8 mouse cellular contexts compared by ENCODE assay signal in genomic region chr8:106935899-106936477, GRCm38 (mm10). TPM values are rescaled to one million over a fixed set of nuclear protein-coding genes. Genes with fewer than 3 reads are reported as not detected.
DNase-seq lines count a peak whose midpoint lies in the region; ATAC-seq and TF ChIP-seq lines count a peak whose summit lies in the region.

No protein-coding gene starts in this region.

- H3K4me3 ChIP-seq in ES-Bruce4 (ENCODE audit: low read depth, low read length) = peak overlapping the region; percentile 90
- H3K4me3 ChIP-seq in bone marrow macrophage, adult 2 months (ENCODE audit: insufficient read depth, low read length) = peak overlapping the region; percentile 93
- peak overlapping the region; percentile 69 for H3K4me3 ChIP-seq in forebrain, embryonic 12.5 days (replicated peaks)
- H3K4me3 ChIP-seq in hindbrain, embryonic 11.5 days (ENCODE audit: low read depth, low read length) = peak overlapping the region; percentile 90

- no peak for DNase-seq in hindbrain, embryonic 11.5 days (ENCODE audit: low spot score)
- peak; percentile 32 to 53 for DNase-seq in layer of hippocampus, postnatal 10 days (ENCODE audit: low spot score in 2 of 2)
- peak; percentile 64 for DNase-seq in lung, postnatal 36 days
- peak; percentile 70 for DNase-seq in retina, postnatal 1 day
- peak; percentile 64 for DNase-seq in urinary bladder, adult 2 months (ENCODE audit: low spot score)

- TF ChIP-seq CTCF in ES-Bruce4 (IDR thresholded peaks at IDR 0.05; ENCODE audit: low read depth, low read length) = no peak
- no peak for TF ChIP-seq CTCF in bone marrow macrophage, adult 2 months (IDR thresholded peaks at IDR 0.05; ENCODE audit: low read depth, low read length)

- WGBS in forebrain, embryonic 12.5 days = under 1% methylated on average over 75 of the region's 76 CpGs
- under 1% methylated on average over 57 of the region's 76 CpGs for WGBS in hindbrain, embryonic 11.5 days

- H3K4me2 ChIP-seq in forebrain, embryonic 12.5 days = peak overlapping the region; percentile 78
- H3K4me2 ChIP-seq in hindbrain, embryonic 11.5 days (replicated peaks; ENCODE audit: low read depth, low read length) = peak overlapping the region; percentile 81

- H3K36me3 ChIP-seq in ES-Bruce4 (ENCODE audit: control insufficient read depth, insufficient read depth, low read length, poor library complexity, severe bottlenecking) = peaks cover 21% of the 10 kb centered on the region
- no peaks in the 10 kb centered on the region for H3K36me3 ChIP-seq in forebrain, embryonic 12.5 days (replicated peaks)
- no peaks in the 10 kb centered on the region for H3K36me3 ChIP-seq in hindbrain, embryonic 11.5 days (ENCODE audit: control insufficient read depth, insufficient read depth, low read length)

- H3K4me1 ChIP-seq in ES-Bruce4 (ENCODE audit: control insufficient read depth, insufficient read depth, low read length) = peaks cover 2% of the 10 kb centered on the region
- H3K4me1 ChIP-seq in bone marrow macrophage, adult 2 months (ENCODE audit: control insufficient read depth, insufficient read depth, low read length) = peaks cover 32% of the 10 kb centered on the region
- H3K4me1 ChIP-seq in forebrain, embryonic 12.5 days = peaks cover 31% of the 10 kb centered on the region
- H3K4me1 ChIP-seq in hindbrain, embryonic 11.5 days (replicated peaks; ENCODE audit: control insufficient read depth, insufficient read depth, low read length) = peaks cover 5% of the 10 kb centered on the region

- peak; percentile 72 for ATAC-seq in forebrain, embryonic 12.5 days (ENCODE audit: low FRiP score)
- peak; percentile 79 for ATAC-seq in hindbrain, embryonic 11.5 days (ENCODE audit: low FRiP score)

- peak overlapping the region; percentile 96 for H3K9ac ChIP-seq in ES-Bruce4 (ENCODE audit: low read depth, poor library complexity, severe bottlenecking)
- peak overlapping the region; percentile 81 for H3K9ac ChIP-seq in forebrain, embryonic 12.5 days
- H3K9ac ChIP-seq in hindbrain, embryonic 11.5 days (ENCODE audit: low read depth, low read length) = peak overlapping the region; percentile 91

- no peak overlapping the region for H3K27ac ChIP-seq in ES-Bruce4 (ENCODE audit: insufficient read depth, low read length)
- peak overlapping the region; percentile 66 for H3K27ac ChIP-seq in bone marrow macrophage, adult 2 months (ENCODE audit: insufficient read depth, low read depth, low read length)
- peak overlapping the region; percentile 93 for H3K27ac ChIP-seq in forebrain, embryonic 12.5 days
- H3K27ac ChIP-seq in hindbrain, embryonic 11.5 days (ENCODE audit: low read depth, low read length) = peak overlapping the region; percentile 87

- no peaks in the 10 kb centered on the region for H3K9me3 ChIP-seq in ES-Bruce4 (replicated peaks; ENCODE audit: control insufficient read depth, insufficient read depth, low read length, poor library complexity, severe bottlenecking)
- H3K9me3 ChIP-seq in forebrain, embryonic 12.5 days = no peaks in the 10 kb centered on the region
- H3K9me3 ChIP-seq in hindbrain, embryonic 11.5 days (ENCODE audit: control insufficient read depth, low read length) = no peaks in the 10 kb centered on the region

- no peaks in the 10 kb centered on the region for H3K27me3 ChIP-seq in ES-Bruce4 (ENCODE audit: control insufficient read depth, insufficient read depth, low read length, poor library complexity, severe bottlenecking)
- H3K27me3 ChIP-seq in forebrain, embryonic 12.5 days = peaks cover 36% of the 10 kb centered on the region
- no peaks in the 10 kb centered on the region; the same call in 1 of the 2 replicates for H3K27me3 ChIP-seq in hindbrain, embryonic 11.5 days (ENCODE audit: control insufficient read depth, insufficient read depth, low read length)

- no peak for TF ChIP-seq POLR2A in ES-Bruce4 (IDR thresholded peaks at IDR 0.05; ENCODE audit: insufficient read depth, low read length)
- TF ChIP-seq POLR2A in bone marrow macrophage, adult 2 months (IDR thresholded peaks at IDR 0.05; ENCODE audit: borderline replicate concordance, low read depth, low read length) = no peak

- TF ChIP-seq EP300 in ES-Bruce4 (IDR thresholded peaks at IDR 0.05; ENCODE audit: insufficient read depth, low read depth, low read length) = no peak

RNA-seq across cellular contexts. Expression of gene Sntb2, which starts 0.4 kb away (rescaled TPM):
- 21.9 and 26.5 TPM in 2 replicates for polyA plus RNA-seq in ES-Bruce4 (2011; ENCODE audit: insufficient read depth, insufficient read length, low read depth, missing spikeins)
- 11.4 and 13.7 TPM in 2 replicates for polyA plus RNA-seq in bone marrow macrophage, adult 2 months (2012; ENCODE audit: insufficient read depth, insufficient read length, missing spikeins)
- polyA plus RNA-seq in forebrain, embryonic 12.5 days (2016; fragmentation: Nextera tagmentation; extraction: Ambion mirVana) = 6.9 and 8.9 TPM in 2 replicates
- polyA plus RNA-seq in hindbrain, embryonic 11.5 days (2014; fragmentation: Nextera tagmentation; extraction: Ambion mirVana) = 7.5 and 9.9 TPM in 2 replicates
- total RNA-seq in layer of hippocampus, postnatal 10 days (2021) = 1 to 10 TPM; 7.4 to 8.7 TPM
- 26.8 and 28.9 TPM in 2 replicates for polyA plus RNA-seq in urinary bladder, adult 2 months (2012; rRNA removed)

RNA-seq across cellular contexts. Expression of gene Utp4, which starts 42.6 kb away (rescaled TPM):
- polyA plus RNA-seq in ES-Bruce4 (2011; ENCODE audit: insufficient read depth, insufficient read length, low read depth, missing spikeins) = 109 and 113 TPM in 2 replicates
- polyA plus RNA-seq in bone marrow macrophage, adult 2 months (2012; ENCODE audit: insufficient read depth, insufficient read length, missing spikeins) = 9.7 and 10.7 TPM in 2 replicates
- polyA plus RNA-seq in forebrain, embryonic 12.5 days (2016; fragmentation: Nextera tagmentation; extraction: Ambion mirVana) = 59.4 and 59.6 TPM in 2 replicates
- 65.7 and 73.0 TPM in 2 replicates for polyA plus RNA-seq in hindbrain, embryonic 11.5 days (2014; fragmentation: Nextera tagmentation; extraction: Ambion mirVana)
- 10 to 100 TPM; 27.5 to 31.6 TPM for total RNA-seq in layer of hippocampus, postnatal 10 days (2021)
- 24.7 and 30.2 TPM in 2 replicates for polyA plus RNA-seq in urinary bladder, adult 2 months (2012; rRNA removed)
